Mouse (Mus musculus): Measurements from ENCODE around the gene Ensa. TPM values are rescaled to one million over a fixed set of nuclear protein-coding genes. Genes with fewer than 3 reads are reported as not detected.

Gene Ensa
- polyA plus RNA-seq, 1 experiment = 12.4 TPM

DNA sequence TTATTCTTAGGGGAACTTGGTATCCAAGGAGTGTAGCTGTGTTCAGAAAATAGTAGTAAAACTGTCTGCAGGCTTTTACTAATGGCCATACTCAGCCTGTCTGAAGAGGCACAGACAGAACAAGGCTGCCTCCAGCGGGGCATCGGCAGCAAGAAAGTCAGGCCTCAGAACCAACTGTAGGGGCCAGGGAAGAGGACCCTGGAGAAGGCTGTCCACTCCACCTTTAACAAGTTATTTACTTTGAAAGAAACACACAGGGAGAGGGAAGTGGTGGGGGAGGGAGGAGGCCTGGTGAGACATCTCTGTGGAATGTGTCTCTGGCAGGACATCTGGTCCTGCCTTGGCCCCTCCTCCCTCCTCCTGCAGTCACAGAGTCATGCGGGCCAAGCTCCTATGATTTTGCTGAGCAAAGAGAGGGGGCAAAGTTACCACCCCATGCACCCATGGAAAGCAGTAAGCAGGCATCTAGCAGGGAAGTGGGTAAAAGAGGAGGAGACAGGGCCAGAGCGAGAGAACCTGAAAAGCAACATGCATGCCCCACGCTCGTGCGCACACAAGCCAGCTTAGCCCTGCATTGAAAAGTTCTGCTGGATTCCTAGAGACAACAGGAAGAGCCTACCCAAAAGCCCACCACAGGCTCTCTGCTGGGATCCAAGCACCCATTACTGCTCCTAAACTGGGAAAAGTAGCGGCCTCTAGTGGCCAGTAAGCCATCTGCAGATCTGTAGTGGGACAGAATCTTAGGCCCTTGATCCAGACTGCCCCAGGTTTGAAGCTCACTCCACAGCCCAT is 50.7 kb downstream of the Ensa start:
- 10% methylated on average over 8 of the region's 8 CpGs for WGBS
- no peak for DNase-seq (ENCODE audit: low read depth, low spot score)

- 53% methylated on average over 15 of the region's 15 CpGs for WGBS
- DNase-seq (ENCODE audit: low read depth, low spot score) = no peak
These were observed 52.1 kb downstream of the Ensa start for GRCm38 (mm10) chr3:95676745-95677419.

DNA sequence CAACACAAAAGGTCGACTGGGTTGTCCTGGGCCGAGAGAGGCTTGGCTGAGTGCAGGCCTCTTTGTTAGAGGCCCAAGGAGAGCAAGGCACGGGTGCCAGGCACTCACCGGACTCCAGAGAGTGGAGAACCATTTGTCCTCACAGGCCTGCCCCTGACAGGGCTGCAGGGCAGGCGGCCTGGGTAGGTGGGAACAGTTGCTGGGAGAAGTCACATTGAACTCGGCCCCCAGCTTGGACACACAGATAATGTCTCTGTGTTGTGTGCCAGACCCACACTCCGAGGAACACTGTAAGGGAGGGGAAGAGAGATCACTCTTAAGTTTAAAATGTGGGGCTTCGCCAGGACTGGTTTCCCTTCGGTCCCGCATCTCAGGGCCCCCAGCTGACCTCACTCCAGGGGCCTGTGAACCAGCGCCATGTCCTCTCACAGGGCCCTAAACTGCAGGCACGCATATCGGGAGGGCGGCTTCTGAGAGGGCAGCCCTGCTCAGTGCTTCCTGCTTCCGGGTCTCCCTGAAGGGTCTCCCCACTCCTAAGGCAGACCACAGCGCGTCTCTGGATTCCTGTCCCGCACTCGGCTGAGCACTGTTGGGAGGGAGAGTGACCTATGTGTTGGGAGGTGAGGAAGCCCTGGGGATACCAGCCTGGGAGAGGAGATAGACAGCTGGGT is 52.8 kb downstream of the Ensa start:
- 88% methylated on average over 19 of the region's 19 CpGs for WGBS
- no peak for DNase-seq (ENCODE audit: low read depth, low spot score)

DNA sequence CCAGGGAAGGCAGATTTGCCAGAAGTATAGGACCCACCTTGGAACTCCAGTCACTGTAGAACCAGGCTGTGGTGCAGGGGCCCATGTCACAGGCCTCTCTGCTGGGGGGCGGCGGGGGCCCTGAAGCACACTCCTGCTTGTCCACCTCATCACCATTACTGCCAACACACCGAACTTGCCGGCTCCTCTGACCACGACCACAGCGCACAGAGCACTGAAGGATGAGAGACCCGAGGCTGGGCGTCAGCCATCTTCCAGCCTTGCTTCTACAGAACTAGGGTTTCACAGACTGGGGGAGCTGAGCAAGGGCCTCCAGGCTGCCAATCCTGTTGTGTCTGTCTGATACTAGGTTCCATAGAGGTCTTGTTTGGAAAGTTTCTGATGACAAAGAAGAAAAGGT is 54.8 kb downstream of the Ensa start:
- no peak for DNase-seq (ENCODE audit: low read depth, low spot score)
- WGBS = 94% methylated on average over 8 of the region's 8 CpGs

DNA sequence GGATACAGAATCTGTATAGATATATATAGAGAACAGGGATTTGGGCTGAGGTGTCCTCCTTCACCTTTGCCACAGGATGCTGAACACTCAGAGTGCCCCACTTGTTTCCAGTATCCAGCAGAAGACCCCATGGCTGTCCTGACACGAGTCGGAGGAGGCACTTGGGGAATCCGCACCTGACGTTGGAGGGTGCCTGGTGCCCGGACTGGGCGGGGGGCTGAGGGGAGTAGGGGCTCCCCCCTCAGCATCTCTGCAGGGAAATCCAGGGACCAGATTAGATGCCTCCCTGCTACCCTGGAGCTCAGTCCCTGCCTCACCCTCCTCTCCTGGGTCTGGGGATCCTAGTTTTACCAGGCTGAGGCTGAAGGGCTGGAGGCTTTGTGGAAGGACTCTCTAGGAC is 55.9 kb downstream of the Ensa start:
- WGBS = 92% methylated on average over 6 of the region's 6 CpGs
- no peak for DNase-seq (ENCODE audit: low read depth, low spot score)

DNA sequence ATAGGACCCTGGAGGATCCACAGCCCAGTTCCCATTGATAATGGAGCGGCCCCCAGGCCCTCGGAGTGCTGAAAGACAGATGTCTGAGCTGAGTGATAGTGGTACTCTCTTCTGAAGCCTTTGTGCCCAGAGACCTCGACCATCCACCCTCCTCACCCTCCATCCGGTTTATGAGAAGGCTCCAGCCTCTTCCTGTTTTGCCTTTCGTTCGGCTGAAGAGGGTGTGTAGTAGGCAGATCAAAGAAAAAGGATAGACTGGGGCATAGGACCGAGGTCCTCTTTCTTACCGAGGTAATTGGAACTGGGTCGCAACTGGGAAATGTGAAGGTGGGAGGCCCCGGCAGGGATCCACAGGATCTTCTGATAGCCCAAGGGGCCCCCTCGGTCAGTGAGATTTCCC is 56.6 kb downstream of the Ensa start:
- WGBS = 63% methylated on average over 11 of the region's 11 CpGs
- DNase-seq (ENCODE audit: low read depth, low spot score) = no peak

Other genes with a start within 250 kb of the Ensa start
- not detected in 2 replicates for gene 4930558C23Rik, start 222.2 kb upstream of the Ensa start, polyA plus RNA-seq (2012; rRNA removed)
- 15.8 and 23.9 TPM in 2 replicates for gene Arnt, start 190.6 kb upstream of the Ensa start, polyA plus RNA-seq (2012; rRNA removed)
- gene Ctsk, start 125.7 kb upstream of the Ensa start, polyA plus RNA-seq (2012; rRNA removed) = 2.7 and 3.3 TPM in 2 replicates
- 68.2 and 83.0 TPM in 2 replicates for gene Ctss, start 98.2 kb upstream of the Ensa start, polyA plus RNA-seq (2012; rRNA removed)
- gene Hormad1, start 65.3 kb upstream of the Ensa start, polyA plus RNA-seq (2012; rRNA removed) = not detected in 2 replicates
- 18.4 and 19.9 TPM in 2 replicates for gene Golph3l, start 36.1 kb upstream of the Ensa start, polyA plus RNA-seq (2012; rRNA removed)
- gene Mcl1, start 33.8 kb downstream of the Ensa start, polyA plus RNA-seq (2012; rRNA removed) = 30.9 and 77.4 TPM in 2 replicates
- 5.7 and 8.4 TPM in 2 replicates for gene Adamtsl4, start 62.9 kb downstream of the Ensa start, polyA plus RNA-seq (2012; rRNA removed)
- gene Ecm1, start 114.6 kb downstream of the Ensa start, polyA plus RNA-seq (2012; rRNA removed) = 132 and 195 TPM in 2 replicates
- gene Tars2, start 135.2 kb downstream of the Ensa start, polyA plus RNA-seq (2012; rRNA removed) = 30.3 and 36.2 TPM in 2 replicates
- gene Rprd2, start 193.9 kb downstream of the Ensa start, polyA plus RNA-seq (2012; rRNA removed) = 8.4 and 13.5 TPM in 2 replicates
- 16.3 and 22.9 TPM in 2 replicates for gene Prpf3, start 230.9 kb downstream of the Ensa start, polyA plus RNA-seq (2012; rRNA removed)
- 98.0 and 112 TPM in 2 replicates for gene Mrps21, start 246.5 kb downstream of the Ensa start, polyA plus RNA-seq (2012; rRNA removed)